Mouse (Mus musculus) kidney, adult 2 months (tissue): ENCODE results near the gene Rab10. TPM values are rescaled to one million over a fixed set of nuclear protein-coding genes. Genes with fewer than 3 reads are reported as not detected.

Experiments used
- DNase-seq: peaks from one replicate; pipeline ENCODE4 v3.0.0; 2021
- H3K27ac ChIP-seq: fragments of 200-500 bp; 2 replicates; pipeline ENCODE4 v1.5.1; 2012; ENCODE audit warnings: low read depth, low read length, control low read depth, inconsistent platforms; ENCODE audit not compliant: insufficient read depth
- H3K27me3 ChIP-seq: fragments of 200-500 bp; replicated peaks from 2 replicates; pipeline ENCODE4 v1.6.1; 2012; ENCODE audit warnings: mild to moderate bottlenecking, moderate library complexity, low read length, inconsistent platforms; ENCODE audit not compliant: control insufficient read depth, insufficient read depth
- H3K36me3 ChIP-seq: fragments of 200-500 bp; 2 replicates; pipeline ENCODE4 v1.6.1; 2012; ENCODE audit warnings: mild to moderate bottlenecking, moderate library complexity, low read length, inconsistent platforms; ENCODE audit not compliant: control insufficient read depth, insufficient read depth
- H3K4me1 ChIP-seq: fragments of 200-500 bp; 2 replicates; pipeline ENCODE4 v1.6.1; 2011; ENCODE audit warnings: low read length; ENCODE audit not compliant: control insufficient read depth, insufficient read depth
- H3K4me3 ChIP-seq: fragments of 200-500 bp; 2 replicates; pipeline ENCODE4 v1.5.1; 2011; ENCODE audit warnings: mild to moderate bottlenecking, low read depth, low read length, control low read depth; ENCODE audit not compliant: insufficient read depth
- CTCF ChIP-seq: fragments of 200-500 bp; conservative IDR thresholded peaks from 2 replicates; pipeline ENCODE4 v1.5.1; 2011; ENCODE audit warnings: low read depth, mild to moderate bottlenecking, control low read depth, low read length, moderate library complexity, mixed read lengths; ENCODE audit not compliant: insufficient read depth, insufficient read length
- POLR2A ChIP-seq: fragments of 200-500 bp; IDR thresholded peaks from one replicate; pipeline ENCODE4 v1.6.1; 2011; ENCODE audit warnings: low read depth, low read length, control low read depth
- WGBS: fragments of 180-500 bp; shearing (Covaris S2); methylation state at CpG from one replicate; pipeline ENCODE4 v1.1.7; 2018; 5-methylcytosine and 5-hydroxymethylcytosine counted together
- polyA plus RNA-seq: library from polyadenylated mRNA; depleted of rRNA; stranded (reverse); fragments of >200 nt; gene quantifications from 2 replicates; pipeline ENCODE4 v1.2.3, GENCODE M21; 2012; rRNA removed

The Rab10 gene
- polyA plus RNA-seq: 30.5 and 34.5 TPM in 2 replicates

DNA sequence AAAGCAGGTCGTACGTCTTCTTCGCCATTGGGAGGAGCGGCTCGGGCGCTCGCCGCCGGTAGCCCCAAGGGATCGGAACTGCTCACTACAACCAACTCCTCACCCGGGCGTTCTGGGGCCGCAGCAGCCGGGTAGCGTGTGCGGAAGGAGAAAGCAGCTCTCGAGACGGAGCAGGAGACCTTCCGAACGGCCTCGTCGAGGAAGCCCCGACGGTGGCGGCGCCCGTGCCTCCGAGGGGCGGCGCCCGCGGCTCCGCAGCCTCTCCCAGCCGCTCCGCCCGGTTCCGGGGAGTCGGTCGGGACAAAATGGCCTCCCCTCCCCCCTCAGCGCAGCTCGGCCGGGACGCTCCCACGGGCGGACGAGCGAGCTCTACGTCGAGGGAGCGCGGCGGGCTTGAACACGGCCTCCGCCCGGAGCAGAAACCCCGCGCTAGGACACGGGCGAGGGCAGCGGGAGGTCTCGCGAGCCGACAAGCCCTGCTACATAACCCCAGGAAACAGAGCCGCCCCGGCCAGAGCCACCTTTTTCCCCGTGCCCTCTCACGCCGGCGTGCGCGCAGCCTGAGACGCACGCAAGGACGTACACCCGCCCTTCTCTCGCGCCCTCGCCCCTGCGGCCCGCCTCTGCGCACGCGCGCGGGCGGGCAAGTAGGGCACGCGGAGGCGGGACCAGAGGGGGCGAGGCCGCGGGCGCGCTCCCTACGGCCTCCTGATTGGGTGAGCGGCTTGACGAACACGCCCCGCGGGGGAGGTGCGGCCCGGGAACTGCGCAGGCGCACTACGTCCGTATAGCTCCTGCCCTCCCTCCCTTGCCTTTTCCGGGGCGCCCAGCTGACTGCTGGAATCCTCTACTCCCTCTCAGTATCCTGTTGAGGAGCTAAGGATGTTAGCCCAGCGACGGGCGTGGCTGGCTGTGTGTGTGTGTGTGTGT, at the start of gene Rab10:
Rab10 (minus strand) TSS at position 579 of the 930 bp plus-strand sequence.
- TF ChIP-seq POLR2A: peak; percentile 87
- no peak for TF ChIP-seq CTCF
- WGBS: under 1% methylated on average over 111 of the region's 111 CpGs
- Histone ChIP-seq H3K27ac (peak within 1 kb of the TSS; percentile 95), H3K4me3 (peak within 1 kb of the TSS; percentile 80), H3K4me1 (peaks cover 9% of the 10 kb centered on the region), H3K27me3 (no peaks in the 10 kb centered on the region), H3K36me3 (no peaks in the 10 kb centered on the region)
- DNase-seq: peak; percentile 99

DNA sequence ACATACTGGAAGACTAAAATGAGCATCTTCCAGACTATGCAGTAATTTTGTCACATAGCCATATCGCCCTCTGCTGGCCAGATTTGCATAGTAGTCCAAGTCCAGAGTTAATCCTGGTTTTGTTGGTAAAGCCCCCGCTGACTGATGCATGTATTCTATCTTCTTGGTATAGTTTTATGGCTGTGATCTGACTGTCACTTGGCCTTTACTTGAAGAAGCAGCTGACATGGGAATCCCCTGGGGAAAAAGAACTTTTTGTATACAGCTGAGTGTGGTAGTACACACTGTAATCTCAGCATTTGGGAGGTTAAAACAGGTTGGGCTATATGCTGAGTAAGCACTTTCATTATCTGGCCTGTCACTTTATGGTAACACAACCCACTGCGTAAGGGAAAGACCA, 49.5 kb upstream of the Rab10 start:
- peak; percentile 82 for DNase-seq
- 22% methylated on average over 3 of the region's 3 CpGs for WGBS
- Histone ChIP-seq H3K27ac (no peak overlapping the region), H3K4me3 (no peak overlapping the region), H3K4me1 (no peaks in the 10 kb centered on the region), H3K27me3 (no peaks in the 10 kb centered on the region), H3K36me3 (no peaks in the 10 kb centered on the region)
- TF ChIP-seq POLR2A: no peak
- peak; percentile 38; the same call in 1 of the 2 replicates for TF ChIP-seq CTCF

GRCm38 (mm10) chr12:3356824-3357223, 47.1 kb upstream of the Rab10 start:
- WGBS: 62% methylated on average over 16 of the region's 16 CpGs
- H3K27ac ChIP-seq: no peak overlapping the region
- no peaks in the 10 kb centered on the region for H3K4me1 ChIP-seq
- no peak overlapping the region for H3K4me3 ChIP-seq
- no peaks in the 10 kb centered on the region for H3K27me3 ChIP-seq
- no peak for DNase-seq
- TF ChIP-seq CTCF (no peak), POLR2A (no peak)
- no peaks in the 10 kb centered on the region for H3K36me3 ChIP-seq

- WGBS: 84% methylated on average over 8 of the region's 8 CpGs
- Histone ChIP-seq H3K36me3 (no peaks in the 10 kb centered on the region), H3K4me3 (no peak overlapping the region), H3K27me3 (no peaks in the 10 kb centered on the region), H3K4me1 (no peaks in the 10 kb centered on the region), H3K27ac (no peak overlapping the region)
- TF ChIP-seq POLR2A (no peak), CTCF (no peak)
- DNase-seq: no peak
These were observed 45.3 kb upstream of the Rab10 start for GRCm38 (mm10) chr12:3355068-3355467.

GRCm38 (mm10) chr12:3352216-3352615, 42.4 kb upstream of the Rab10 start:
- TF ChIP-seq CTCF (no peak), POLR2A (no peak)
- 77% methylated on average over 6 of the region's 6 CpGs for WGBS
- no peaks in the 10 kb centered on the region for H3K4me1 ChIP-seq

DNA sequence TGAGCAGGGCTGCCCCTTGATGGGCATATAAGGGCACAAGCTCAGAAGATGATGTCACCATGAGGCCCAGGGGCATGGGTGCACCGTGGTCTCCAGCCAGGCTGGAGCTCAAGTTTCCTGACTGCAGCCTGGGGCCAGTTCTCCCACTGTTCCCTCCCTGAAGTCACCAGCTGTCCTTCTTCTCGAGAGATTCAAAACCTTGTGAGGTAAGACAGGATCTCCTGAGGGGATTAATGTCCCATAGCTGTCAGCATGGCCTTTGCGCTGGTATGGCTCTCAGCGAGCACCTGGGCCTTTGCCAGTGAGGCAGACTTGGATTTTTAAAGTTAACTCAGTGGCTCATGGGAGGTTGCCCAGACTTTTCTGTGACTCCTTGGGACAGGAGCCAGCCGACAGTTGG, 40.4 kb upstream of the Rab10 start:
- Histone ChIP-seq H3K4me1 (no peaks in the 10 kb centered on the region), H3K27ac (no peak overlapping the region), H3K27me3 (no peaks in the 10 kb centered on the region), H3K36me3 (no peaks in the 10 kb centered on the region), H3K4me3 (no peak overlapping the region)
- TF ChIP-seq POLR2A (no peak), CTCF (no peak)
- WGBS: 38% methylated on average over 5 of the region's 5 CpGs
- peak; percentile 79 for DNase-seq

More at GRCm38 (mm10) chr12:3352216-3352615, 42.4 kb upstream of the Rab10 start:
- no peaks in the 10 kb centered on the region for H3K36me3 ChIP-seq
- no peak overlapping the region for H3K4me3 ChIP-seq
- no peak overlapping the region for H3K27ac ChIP-seq
- H3K27me3 ChIP-seq: no peaks in the 10 kb centered on the region
- no peak for DNase-seq

- TF ChIP-seq CTCF: no peak
- no peak for TF ChIP-seq POLR2A
- H3K27me3 ChIP-seq: no peaks in the 10 kb centered on the region
- 76% methylated on average over 3 of the region's 3 CpGs for WGBS
- DNase-seq: no peak
- H3K4me1 ChIP-seq: no peaks in the 10 kb centered on the region
- no peaks in the 10 kb centered on the region for H3K36me3 ChIP-seq
- H3K4me3 ChIP-seq: no peak overlapping the region
- H3K27ac ChIP-seq: no peak overlapping the region
These were observed 39.6 kb upstream of the Rab10 start for GRCm38 (mm10) chr12:3349387-3349786.
